8 mouse cellular contexts compared by ENCODE assay signal in genomic region chr11:116218263-116218662, GRCm38 (mm10). TPM values are rescaled to one million over a fixed set of nuclear protein-coding genes. Genes with fewer than 3 reads are reported as not detected.
DNase-seq lines count a peak whose midpoint lies in the region; ATAC-seq lines count a peak whose summit lies in the region.

No protein-coding gene starts in this region.

- no peak overlapping the region for H3K4me3 ChIP-seq in midbrain, embryonic 10.5 days
- H3K4me3 ChIP-seq in midbrain, embryonic 11.5 days (ENCODE audit: low read depth, low read length): no peak overlapping the region
- H3K4me3 ChIP-seq in heart, embryonic 14.5 days (ENCODE audit: control insufficient read depth in 1 of 2, insufficient read depth in 1 of 2, low read depth in 1 of 2, low read length in 2 of 2): no peak overlapping the region
- H3K4me3 ChIP-seq in stomach, embryonic 14.5 days (ENCODE audit: low read depth, low read length): no peak overlapping the region

- no peak overlapping the region for H3K4me2 ChIP-seq in midbrain, embryonic 11.5 days
- H3K4me2 ChIP-seq in heart, embryonic 14.5 days (ENCODE audit: low read length): no peak overlapping the region
- H3K4me2 ChIP-seq in stomach, embryonic 14.5 days (replicated peaks; ENCODE audit: low read depth, low read length): no peak overlapping the region

- DNase-seq in midbrain, embryonic 10.5 days (ENCODE audit: low spot score): no peak
- DNase-seq in midbrain, embryonic 11.5 days (ENCODE audit: low spot score, missing footprints): no peak
- peak; percentile 64 to 87 for DNase-seq in kidney, postnatal 36 days
- DNase-seq in right cerebral cortex, adult 2 months (ENCODE audit: low spot score in 2 of 2): no peak
- no peak for DNase-seq in cerebellum, adult 18-20 months
- DNase-seq in layer of hippocampus, postnatal 36 days: no peak

- peak overlapping the region; percentile 75 for H3K27ac ChIP-seq in midbrain, embryonic 10.5 days (replicated peaks)
- H3K27ac ChIP-seq in midbrain, embryonic 11.5 days (ENCODE audit: low read depth, low read length): no peak overlapping the region
- H3K27ac ChIP-seq in heart, embryonic 14.5 days (replicated peaks in 1 of 2; ENCODE audit: control insufficient read depth in 1 of 2, insufficient read depth in 1 of 2, low read depth in 2 of 2, low read length in 2 of 2): peak overlapping the region; percentile 89 to 90
- H3K27ac ChIP-seq in stomach, embryonic 14.5 days (ENCODE audit: low read length): peak overlapping the region; percentile 71

- H3K27me3 ChIP-seq in midbrain, embryonic 10.5 days (ENCODE audit: low read depth, poor library complexity, severe bottlenecking): peaks cover 31% of the 10 kb centered on the region
- H3K27me3 ChIP-seq in midbrain, embryonic 11.5 days (ENCODE audit: control insufficient read depth, insufficient read depth, low read length): peaks cover 28% of the 10 kb centered on the region
- H3K27me3 ChIP-seq in heart, embryonic 14.5 days (ENCODE audit: control insufficient read depth, insufficient read depth, low read length): peaks cover 24% of the 10 kb centered on the region
- H3K27me3 ChIP-seq in stomach, embryonic 14.5 days (ENCODE audit: control insufficient read depth, insufficient read depth, low read length): 0 out of 2 replicates have a peak, but pooled peaks cover under 1% of the 10 kb centered on the region

- peaks cover 32% of the 10 kb centered on the region for H3K4me1 ChIP-seq in midbrain, embryonic 10.5 days
- peaks cover 8% of the 10 kb centered on the region for H3K4me1 ChIP-seq in midbrain, embryonic 11.5 days (ENCODE audit: control insufficient read depth, insufficient read depth, low read length)
- peaks cover 18 to 32% of the 10 kb centered on the region in 2 experiments for H3K4me1 ChIP-seq in heart, embryonic 14.5 days (ENCODE audit: control insufficient read depth in 2 of 2, insufficient read depth in 2 of 2, low read length in 2 of 2)
- H3K4me1 ChIP-seq in stomach, embryonic 14.5 days (ENCODE audit: control insufficient read depth, insufficient read depth, low read length): peaks cover 14% of the 10 kb centered on the region

- peaks cover 13% of the 10 kb centered on the region for H3K36me3 ChIP-seq in midbrain, embryonic 10.5 days
- no peaks in the 10 kb centered on the region for H3K36me3 ChIP-seq in midbrain, embryonic 11.5 days (ENCODE audit: control insufficient read depth, insufficient read depth, low read length)
- H3K36me3 ChIP-seq in heart, embryonic 14.5 days (ENCODE audit: control insufficient read depth, insufficient read depth, low read length): no peaks in the 10 kb centered on the region
- no peaks in the 10 kb centered on the region for H3K36me3 ChIP-seq in stomach, embryonic 14.5 days (ENCODE audit: control insufficient read depth, insufficient read depth, low read length)

- 96% methylated on average over 2 of the region's 2 CpGs for WGBS in midbrain, embryonic 10.5 days
- WGBS in midbrain, embryonic 11.5 days: 76% methylated on average over 2 of the region's 2 CpGs
- 56% methylated on average over 2 of the region's 2 CpGs for WGBS in heart, embryonic 14.5 days
- WGBS in stomach, embryonic 14.5 days: 67% methylated on average over 2 of the region's 2 CpGs

- H3K9ac ChIP-seq in midbrain, embryonic 11.5 days (ENCODE audit: low read length): no peak overlapping the region
- peak overlapping the region; percentile 13; the same call in 1 of the 2 replicates for H3K9ac ChIP-seq in heart, embryonic 14.5 days (ENCODE audit: low read length)
- no peak overlapping the region for H3K9ac ChIP-seq in stomach, embryonic 14.5 days (replicated peaks; ENCODE audit: low read depth, low read length)

- no peak for ATAC-seq in midbrain, embryonic 11.5 days (ENCODE audit: low FRiP score)
- ATAC-seq in heart, embryonic 14.5 days (ENCODE audit: insufficient number of reproducible peaks, insufficient read depth, low FRiP score, low read depth): 0 out of 2 replicates have a peak, but pooled peaks have one; percentile 19
- ATAC-seq in stomach, embryonic 14.5 days (ENCODE audit: insufficient number of reproducible peaks, insufficient read depth, low FRiP score, low read depth): no peak

- H3K9me3 ChIP-seq in midbrain, embryonic 10.5 days (replicated peaks): peaks cover 11% of the 10 kb centered on the region
- H3K9me3 ChIP-seq in midbrain, embryonic 11.5 days (ENCODE audit: control insufficient read depth, low read length): peaks cover 7% of the 10 kb centered on the region; the same call in 1 of the 2 replicates
- H3K9me3 ChIP-seq in heart, embryonic 14.5 days (ENCODE audit: control insufficient read depth, low read length): peaks cover 5% of the 10 kb centered on the region
- H3K9me3 ChIP-seq in stomach, embryonic 14.5 days (ENCODE audit: control insufficient read depth, low read depth, low read length): 0 out of 2 replicates have a peak, but pooled peaks cover 4% of the 10 kb centered on the region

RNA-seq across cellular contexts. Expression of gene Acox1, which starts 19.4 kb away (rescaled TPM):
- 21.2 and 26.3 TPM in 2 replicates for polyA plus RNA-seq in midbrain, embryonic 10.5 days (2016; fragmentation: Nextera tagmentation; extraction: Ambion mirVana)
- 32.8 and 36.1 TPM in 2 replicates for polyA plus RNA-seq in midbrain, embryonic 11.5 days (2014; fragmentation: Nextera tagmentation; extraction: Ambion mirVana)
- 36.8 and 39.6 TPM in 2 replicates for polyA plus RNA-seq in heart, embryonic 14.5 days (2014; fragmentation: Nextera tagmentation; extraction: Ambion mirVana)
- polyA plus RNA-seq in stomach, embryonic 14.5 days (2014; fragmentation: Nextera tagmentation; extraction: Ambion mirVana): 29.0 and 29.6 TPM in 2 replicates
- total RNA-seq in layer of hippocampus, postnatal 36 days (2021): 100 to 1,000 TPM; 119 to 126 TPM

RNA-seq across cellular contexts. Expression of gene Ten1, which starts 19.6 kb away (rescaled TPM):
- polyA plus RNA-seq in midbrain, embryonic 10.5 days (2016; fragmentation: Nextera tagmentation; extraction: Ambion mirVana): 57.2 and 60.8 TPM in 2 replicates
- 48.6 and 55.6 TPM in 2 replicates for polyA plus RNA-seq in midbrain, embryonic 11.5 days (2014; fragmentation: Nextera tagmentation; extraction: Ambion mirVana)
- polyA plus RNA-seq in heart, embryonic 14.5 days (2014; fragmentation: Nextera tagmentation; extraction: Ambion mirVana): 85.1 and 89.4 TPM in 2 replicates
- polyA plus RNA-seq in stomach, embryonic 14.5 days (2014; fragmentation: Nextera tagmentation; extraction: Ambion mirVana): 80.9 and 81.3 TPM in 2 replicates
- total RNA-seq in layer of hippocampus, postnatal 36 days (2021): 10 to 100 TPM; 36.1 to 45.4 TPM

RNA-seq across cellular contexts. Expression of gene Evpl, which starts 19.6 kb away (rescaled TPM):
- 0.32 and 0.57 TPM in 2 replicates for polyA plus RNA-seq in midbrain, embryonic 10.5 days (2016; fragmentation: Nextera tagmentation; extraction: Ambion mirVana)
- 0.26 TPM in 2 replicates for polyA plus RNA-seq in midbrain, embryonic 11.5 days (2014; fragmentation: Nextera tagmentation; extraction: Ambion mirVana)
- polyA plus RNA-seq in heart, embryonic 14.5 days (2014; fragmentation: Nextera tagmentation; extraction: Ambion mirVana): 0.58 and 0.63 TPM in 2 replicates
- 5.0 and 6.0 TPM in 2 replicates for polyA plus RNA-seq in stomach, embryonic 14.5 days (2014; fragmentation: Nextera tagmentation; extraction: Ambion mirVana)
- total RNA-seq in layer of hippocampus, postnatal 36 days (2021): under 1 TPM; 0.25 to 0.85 TPM

RNA-seq across cellular contexts. Expression of gene Fbf1, which starts 50.3 kb away (rescaled TPM):
- polyA plus RNA-seq in midbrain, embryonic 10.5 days (2016; fragmentation: Nextera tagmentation; extraction: Ambion mirVana): 58.9 and 71.0 TPM in 2 replicates
- polyA plus RNA-seq in midbrain, embryonic 11.5 days (2014; fragmentation: Nextera tagmentation; extraction: Ambion mirVana): 28.7 and 30.1 TPM in 2 replicates
- polyA plus RNA-seq in heart, embryonic 14.5 days (2014; fragmentation: Nextera tagmentation; extraction: Ambion mirVana): 13.6 and 14.9 TPM in 2 replicates
- 29.3 and 30.2 TPM in 2 replicates for polyA plus RNA-seq in stomach, embryonic 14.5 days (2014; fragmentation: Nextera tagmentation; extraction: Ambion mirVana)
- 10 to 100 TPM; 80.9 to 95.6 TPM for total RNA-seq in layer of hippocampus, postnatal 36 days (2021)

RNA-seq across cellular contexts. Expression of gene Srp68, which starts 55.8 kb away (rescaled TPM):
- 96.1 and 106 TPM in 2 replicates for polyA plus RNA-seq in midbrain, embryonic 10.5 days (2016; fragmentation: Nextera tagmentation; extraction: Ambion mirVana)
- 72.8 and 78.6 TPM in 2 replicates for polyA plus RNA-seq in midbrain, embryonic 11.5 days (2014; fragmentation: Nextera tagmentation; extraction: Ambion mirVana)
- 55.5 and 57.7 TPM in 2 replicates for polyA plus RNA-seq in heart, embryonic 14.5 days (2014; fragmentation: Nextera tagmentation; extraction: Ambion mirVana)
- polyA plus RNA-seq in stomach, embryonic 14.5 days (2014; fragmentation: Nextera tagmentation; extraction: Ambion mirVana): 71.8 and 74.2 TPM in 2 replicates
- 10 to 100 TPM; 60.7 to 66.0 TPM for total RNA-seq in layer of hippocampus, postnatal 36 days (2021)

Comparison
In these comparisons a context has a peak if more than half of its experiments do, and no peak if none do; other contexts are left out.
1. DNase-seq: peak in kidney, postnatal 36 days (2 of 2); none in midbrain, embryonic 10.5 days (single experiment), midbrain, embryonic 11.5 days (single experiment), right cerebral cortex, adult 2 months (0 of 2), cerebellum, adult 18-20 months (0 of 2) and layer of hippocampus, postnatal 36 days (0 of 2).